Mouse (Mus musculus): ENCODE data around the gene Nfkb2.
A peak's percentile ranks its signal among the peaks of the same experiment; 100 is the strongest.

GRCm38 (mm10) chr19:46275307-46275706 is 28.8 kb upstream of the Nfkb2 start:
- peak; percentile 67 for TF ChIP-seq CTCF (IDR thresholded peaks at IDR 0.05; ENCODE audit: low read depth)
- no peak for TF ChIP-seq EP300 (IDR thresholded peaks at IDR 0.05; ENCODE audit: low read depth)
